Mouse (Mus musculus) 416B (cell line): ENCODE results near the gene Esrrb.

Source experiments
- DNase-seq: peaks from one replicate; pipeline ENCODE4 v3.0.0; 2011; ENCODE audit warnings: low read depth

Esrrb gene

DNA sequence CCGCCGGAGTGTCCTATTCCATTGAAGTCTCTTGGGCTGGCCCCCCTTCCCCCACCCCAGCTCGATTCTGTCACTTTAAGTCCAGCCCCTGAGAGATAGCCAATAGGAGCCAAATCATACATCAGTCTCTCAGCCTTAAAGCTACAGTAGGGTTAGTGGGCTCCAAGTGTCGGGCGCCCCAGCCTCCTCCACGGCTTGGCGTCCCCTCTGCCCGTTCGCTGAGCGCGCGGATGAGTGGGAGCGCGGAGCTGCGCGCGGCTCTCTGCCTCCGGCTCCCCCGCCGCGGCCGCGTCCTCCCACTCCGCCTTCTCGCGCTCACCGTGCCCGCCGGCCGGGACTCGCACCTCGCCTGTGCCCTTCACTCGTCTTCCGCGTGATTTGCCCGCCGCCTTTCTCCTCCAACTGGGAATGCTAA is 60.6 kb downstream of the Esrrb start:
- no peak for DNase-seq

GRCm38 (mm10) chr12:86422166-86422910 is 61.4 kb downstream of the Esrrb start:
- no peak for DNase-seq

- DNase-seq: no peak
Measured at GRCm38 (mm10) chr12:86423102-86423501, 62.2 kb downstream of the Esrrb start.

- no peak for DNase-seq
Measured at GRCm38 (mm10) chr12:86427585-86427984, 66.7 kb downstream of the Esrrb start.

DNA sequence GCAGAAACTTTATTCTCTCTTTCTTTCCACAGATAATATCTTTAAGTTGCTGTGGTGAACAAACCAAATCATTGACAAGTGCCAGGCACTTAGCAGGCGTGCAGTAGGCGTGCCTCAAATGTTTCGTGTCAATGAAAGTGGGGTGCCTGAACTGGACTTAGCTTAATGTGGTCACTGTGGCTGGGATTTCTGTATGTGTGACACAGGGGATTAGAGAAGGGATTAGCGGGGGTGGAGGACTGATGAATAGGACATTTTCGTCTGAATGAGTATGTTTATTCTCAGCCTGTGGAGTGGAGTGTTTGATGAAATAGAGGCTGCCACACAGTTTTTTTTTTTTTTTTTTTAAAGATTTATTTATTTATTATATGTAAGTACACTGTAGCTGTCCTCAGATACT is 70.8 kb downstream of the Esrrb start:
- no peak for DNase-seq

- DNase-seq: peak; percentile 52
Measured at GRCm38 (mm10) chr12:86433371-86433821, 72.5 kb downstream of the Esrrb start.

GRCm38 (mm10) chr12:86435651-86436050 is 74.7 kb downstream of the Esrrb start:
- DNase-seq: no peak

- no peak for DNase-seq
Measured at GRCm38 (mm10) chr12:86450848-86451247, 89.9 kb downstream of the Esrrb start.

DNA sequence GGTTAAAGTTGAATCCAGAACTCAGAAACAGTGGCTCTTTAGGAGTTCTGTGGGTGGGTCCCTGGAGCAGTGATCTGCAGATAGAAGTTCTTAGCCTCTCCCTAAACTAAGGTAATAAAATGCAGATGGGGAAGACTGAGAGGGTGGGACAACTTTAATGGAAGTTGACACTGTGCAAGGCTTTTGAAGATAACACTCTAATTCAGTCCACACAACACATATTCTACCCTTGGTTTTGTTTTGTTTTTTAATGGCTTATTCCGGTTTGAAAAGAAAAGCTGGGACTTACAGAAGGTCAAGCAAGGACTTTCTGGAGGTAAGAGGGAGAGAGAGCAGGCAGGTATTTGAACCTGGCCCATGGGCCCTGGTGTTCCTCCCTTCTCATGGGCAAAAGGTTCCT is 94.1 kb downstream of the Esrrb start:
- no peak for DNase-seq

DNA sequence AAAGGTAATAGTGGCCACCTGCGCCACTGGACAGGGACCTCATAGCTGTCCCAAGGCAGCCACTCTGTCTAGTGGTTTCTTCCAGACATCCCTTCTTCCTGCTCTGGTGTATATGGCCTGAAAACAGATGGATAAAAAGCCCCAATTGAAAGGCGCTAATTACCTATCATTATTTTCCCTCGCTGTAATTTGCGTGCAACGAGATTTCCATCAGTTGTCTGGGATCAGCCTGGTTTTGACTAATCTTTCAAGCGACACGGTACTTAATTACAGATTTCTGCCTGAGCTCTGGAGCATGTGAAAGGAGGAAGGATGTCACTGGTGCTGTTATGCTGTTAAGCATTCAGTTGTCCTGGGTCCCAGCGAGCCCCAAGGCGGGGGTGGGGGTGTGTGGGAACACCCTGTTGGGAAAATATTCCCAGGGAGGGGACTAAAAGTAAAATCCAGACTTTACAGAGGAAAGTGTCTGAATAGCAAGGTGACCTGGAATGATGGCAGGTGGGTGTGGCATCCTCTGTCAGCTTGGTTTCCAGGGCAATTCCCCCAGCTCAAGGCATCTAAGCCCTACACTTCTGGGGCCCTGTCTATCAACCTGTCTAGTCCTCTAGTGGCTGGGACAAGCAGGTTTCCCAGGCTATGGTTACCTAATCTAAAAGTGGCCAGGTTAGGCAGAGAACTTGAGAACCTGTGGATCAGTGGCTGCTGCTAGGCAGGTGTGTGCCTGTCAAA is 102.0 kb downstream of the Esrrb start:
- no peak for DNase-seq

DNA sequence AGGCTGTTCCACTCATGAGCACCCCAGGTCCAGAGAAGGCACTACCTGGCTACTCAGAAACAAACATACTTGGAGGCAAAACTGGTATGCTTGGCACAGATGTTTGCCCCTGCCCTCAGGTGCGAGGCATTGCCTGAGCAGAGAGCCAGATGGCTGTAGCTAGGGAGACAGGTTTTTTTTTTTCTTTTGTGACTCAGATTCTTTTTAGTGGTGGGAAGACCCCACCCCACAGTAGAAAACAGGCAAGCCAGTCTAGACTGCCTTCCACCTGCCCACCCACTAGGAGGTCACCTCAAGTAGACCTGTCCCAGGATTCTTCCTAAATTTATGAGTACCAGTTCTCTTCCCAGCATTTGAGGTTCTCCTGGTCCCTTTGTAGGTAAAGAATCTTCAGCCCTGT is 103.5 kb downstream of the Esrrb start:
- no peak for DNase-seq

- no peak for DNase-seq
Measured at GRCm38 (mm10) chr12:86466180-86466579, 105.3 kb downstream of the Esrrb start.

DNA sequence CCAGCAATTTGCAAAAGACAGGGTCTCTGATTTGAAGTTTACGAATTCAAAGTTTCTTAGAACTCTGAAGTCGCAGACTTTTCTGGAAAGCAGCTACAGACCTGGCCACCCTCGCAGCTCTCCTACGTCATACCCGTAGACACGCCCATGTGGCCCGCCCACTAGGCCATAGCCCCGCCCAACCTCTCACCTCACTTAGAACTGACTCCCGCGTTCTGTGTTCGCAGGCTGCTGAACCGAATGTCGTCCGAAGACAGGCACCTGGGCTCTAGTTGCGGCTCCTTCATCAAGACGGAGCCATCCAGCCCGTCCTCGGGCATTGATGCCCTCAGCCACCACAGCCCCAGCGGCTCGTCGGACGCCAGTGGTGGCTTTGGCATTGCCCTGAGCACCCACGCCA is 109.0 kb downstream of the Esrrb start:
- no peak for DNase-seq

DNA sequence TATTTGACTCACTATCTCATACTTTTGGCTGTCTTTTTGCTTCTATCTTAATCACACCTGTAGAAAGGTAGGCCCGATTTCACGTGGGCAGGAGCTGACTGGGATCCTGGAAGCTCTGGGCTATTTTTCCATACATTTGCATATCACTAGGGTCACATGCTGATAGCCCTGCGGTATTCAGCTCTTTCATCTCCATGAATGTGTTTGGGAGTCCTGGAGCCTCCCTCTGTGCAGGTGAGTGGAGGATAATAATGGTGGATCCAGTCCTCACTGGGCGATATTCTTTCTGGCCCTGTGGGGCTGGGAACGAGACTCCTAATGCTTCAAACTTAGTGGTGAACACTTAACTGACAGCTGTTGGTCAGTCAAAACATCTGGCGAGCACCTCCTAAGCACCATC is 110.0 kb downstream of the Esrrb start:
- DNase-seq: no peak

- DNase-seq: no peak
Measured at GRCm38 (mm10) chr12:86473630-86474029, 112.7 kb downstream of the Esrrb start.

DNA sequence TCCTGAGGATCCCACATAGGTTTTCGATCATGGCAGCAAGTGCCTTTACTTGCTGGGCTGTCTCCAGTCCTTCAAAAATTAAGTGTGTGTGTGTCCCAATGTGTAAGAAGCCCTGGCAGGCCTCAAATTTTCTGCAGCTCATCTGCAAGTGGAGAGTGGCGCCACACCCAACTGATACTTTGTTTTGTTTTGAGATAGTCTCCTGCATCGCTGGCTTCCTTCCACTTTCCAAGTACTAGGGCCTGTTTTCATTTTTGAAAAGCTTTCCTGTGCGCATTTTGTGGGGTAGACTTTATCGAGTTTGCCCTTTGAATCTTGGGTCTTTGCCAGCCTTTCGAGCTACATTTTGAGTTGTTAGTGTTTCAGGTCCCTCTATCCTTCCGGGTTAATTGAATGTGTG is 115.1 kb downstream of the Esrrb start:
- DNase-seq: no peak

GRCm38 (mm10) chr12:86478908-86479307 is 118.0 kb downstream of the Esrrb start:
- no peak for DNase-seq

DNA sequence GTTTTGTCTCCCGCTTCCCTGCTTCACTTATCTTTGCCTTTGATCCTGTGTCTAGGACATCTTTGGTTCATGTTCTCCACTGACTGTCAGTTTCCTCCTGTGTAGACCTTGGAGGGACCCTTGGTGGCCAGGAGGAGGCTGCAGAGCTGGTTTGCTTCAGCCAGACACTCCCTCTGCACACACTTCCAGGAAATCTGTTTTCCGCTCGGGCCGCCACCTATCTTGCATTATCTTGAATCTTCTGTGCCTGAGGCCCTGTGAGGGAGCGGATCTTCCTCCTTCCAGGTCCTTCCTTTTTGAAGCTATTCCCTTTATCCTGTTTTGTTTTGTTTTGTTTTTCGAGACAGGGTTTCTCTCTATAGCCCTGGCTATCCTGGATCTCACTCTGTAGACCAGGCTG is 121.1 kb downstream of the Esrrb start:
- no peak for DNase-seq

- no peak for DNase-seq
Measured at GRCm38 (mm10) chr12:86483413-86483841, 122.5 kb downstream of the Esrrb start.

DNA sequence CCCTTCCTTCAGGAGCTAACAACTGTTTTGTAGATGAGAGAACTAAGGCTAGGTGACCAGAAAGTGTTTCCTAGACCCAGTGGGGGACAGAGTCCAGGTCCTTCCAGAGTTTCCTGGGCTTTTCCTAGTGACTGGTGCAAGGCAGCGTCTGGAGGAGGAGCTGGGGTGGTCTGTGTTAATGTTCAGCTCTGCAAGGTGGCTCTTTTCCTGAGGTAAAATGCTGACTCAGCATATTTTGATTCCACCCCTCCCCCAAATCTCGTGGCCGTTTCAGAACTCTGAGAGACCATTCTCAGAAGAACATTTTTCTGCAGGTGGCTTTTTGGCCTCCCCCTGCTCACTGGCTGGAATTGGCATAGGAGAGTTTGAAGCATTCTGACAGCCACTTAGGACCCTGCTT is 127.1 kb downstream of the Esrrb start:
- DNase-seq: no peak

DNA sequence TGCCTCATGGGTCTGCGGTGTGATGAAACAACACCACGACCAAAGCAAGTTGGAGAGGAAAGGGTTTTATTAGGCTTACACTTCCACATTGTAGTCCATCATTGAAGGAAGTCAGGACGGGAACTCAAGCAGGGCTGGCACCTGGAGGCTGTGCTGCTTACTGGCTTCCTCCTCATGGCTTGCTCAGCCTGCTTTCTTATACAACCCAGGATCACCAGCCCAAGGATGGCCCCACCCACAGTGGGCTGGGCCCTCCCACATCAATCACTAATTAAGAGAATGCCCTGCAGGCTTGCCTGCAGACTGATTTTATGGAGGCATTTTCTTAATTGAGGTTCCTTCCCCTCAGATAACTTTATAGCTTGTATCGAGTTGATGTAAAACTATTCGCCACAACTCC is 129.1 kb downstream of the Esrrb start:
- no peak for DNase-seq

DNA sequence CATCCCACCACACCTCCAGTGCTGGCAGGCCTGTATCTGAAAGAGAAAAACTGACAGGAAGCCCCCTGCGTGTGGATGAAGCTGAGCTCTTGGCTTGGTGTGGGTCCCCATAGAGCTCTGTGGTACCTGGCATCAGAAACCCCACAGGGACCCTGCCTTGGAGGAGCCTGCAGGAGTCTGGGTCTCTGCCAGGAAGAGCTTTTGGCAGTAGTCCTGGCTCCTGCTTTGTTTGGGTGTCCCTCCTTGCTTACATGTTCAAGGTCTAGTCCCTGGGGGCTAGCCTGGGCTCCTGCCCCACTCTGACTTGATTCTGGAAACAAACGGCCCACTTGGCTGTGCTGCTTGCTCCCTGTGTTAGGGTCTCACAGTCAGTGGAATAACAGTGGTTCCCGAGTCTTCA is 130.6 kb downstream of the Esrrb start:
- DNase-seq: no peak

DNA sequence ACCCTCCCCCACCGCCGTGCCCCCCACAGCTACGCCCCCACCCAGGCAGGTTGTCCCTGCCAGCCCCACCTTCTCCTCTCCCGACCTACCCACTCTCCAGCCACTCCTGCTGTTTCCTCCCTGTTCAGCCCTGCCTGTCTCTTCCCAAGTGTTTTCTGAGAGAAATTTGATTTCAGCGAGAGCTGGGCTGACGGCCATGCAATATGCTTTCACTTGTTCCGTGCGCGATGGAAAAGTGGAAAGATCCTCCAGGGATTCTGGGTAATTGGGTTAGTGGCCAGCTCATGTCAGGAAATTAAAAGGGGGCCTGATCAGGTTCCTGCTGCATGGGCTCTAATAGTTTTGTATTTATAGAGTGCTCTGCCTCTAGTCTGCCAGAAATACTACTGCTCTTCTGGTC is 131.9 kb downstream of the Esrrb start:
- no peak for DNase-seq

DNA sequence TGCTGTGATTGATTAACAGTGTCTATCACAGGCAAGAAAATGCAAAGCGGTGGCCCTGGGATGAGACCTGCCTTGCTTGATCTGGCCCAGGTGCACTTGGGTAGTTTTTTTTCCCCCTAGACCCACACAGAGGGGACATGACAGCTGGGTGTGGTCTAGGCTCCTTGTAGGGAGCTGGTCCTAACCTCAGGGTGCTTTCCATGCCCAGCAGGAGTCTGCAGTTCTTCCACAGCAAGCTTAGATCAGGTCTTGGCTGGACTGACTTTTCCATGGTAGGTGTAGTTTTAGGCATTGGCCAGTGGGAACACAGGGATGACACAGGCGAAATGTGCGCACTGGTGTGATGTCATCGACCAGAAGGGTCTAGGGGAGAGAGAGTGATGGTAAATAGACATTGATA is 136.2 kb downstream of the Esrrb start:
- DNase-seq: no peak
